Mouse (Mus musculus) heart, embryonic 11.5 days (tissue): ENCODE results near the gene Tcf7l1. TPM values are rescaled to one million over a fixed set of nuclear protein-coding genes. Genes with fewer than 3 reads are reported as not detected.

ENCODE experiments used
- ATAC-seq: fragments of 200-750 bp; cut with Nextera tagmentation; replicated peaks from 2 replicates; pipeline ENCODE4 v1.8.0; 2017; ENCODE audit warnings: moderate library complexity; ENCODE audit not compliant: insufficient number of reproducible peaks, low FRiP score, low TSS enrichment
- H3K27ac ChIP-seq: fragments of 300-500 bp; sonication (generic); 2 replicates; pipeline ENCODE4 v1.5.1; 2014; ENCODE audit warnings: mild to moderate bottlenecking, low read depth, low read length
- H3K27me3 ChIP-seq: fragments of 300-500 bp; sonication (generic); 2 replicates; pipeline ENCODE4 v1.6.1; 2014; ENCODE audit warnings: mild to moderate bottlenecking, low read length, mixed read lengths; ENCODE audit not compliant: control insufficient read depth, insufficient read depth
- H3K36me3 ChIP-seq: fragments of 300-500 bp; sonication (generic); 2 replicates; pipeline ENCODE4 v1.6.1; 2014; ENCODE audit warnings: mild to moderate bottlenecking, low read length, moderate library complexity, mixed read lengths; ENCODE audit not compliant: control insufficient read depth, insufficient read depth
- H3K4me1 ChIP-seq: fragments of 300-500 bp; sonication (generic); 2 replicates; pipeline ENCODE4 v1.6.1; 2014; ENCODE audit warnings: low read length; ENCODE audit not compliant: control insufficient read depth, insufficient read depth
- H3K4me2 ChIP-seq: fragments of 300-500 bp; sonication (generic); 2 replicates; pipeline ENCODE4 v1.6.1; 2014; ENCODE audit warnings: mild to moderate bottlenecking, moderate library complexity
- H3K4me3 ChIP-seq: fragments of 300-500 bp; sonication (generic); 2 replicates; pipeline ENCODE4 v1.5.1; 2014; ENCODE audit warnings: low read depth, low read length
- H3K9ac ChIP-seq: fragments of 300-500 bp; sonication (generic); 2 replicates; pipeline ENCODE4 v1.6.1; 2014; ENCODE audit warnings: mild to moderate bottlenecking, low read depth, low read length, moderate library complexity
- H3K9me3 ChIP-seq: fragments of 300-500 bp; sonication (generic); replicated peaks from 2 replicates; pipeline ENCODE4 v1.6.1; 2016; ENCODE audit warnings: low read length; ENCODE audit not compliant: control insufficient read depth
- whole genome bisulfite sequencing: fragments of 180-500 bp; shearing (Covaris S2); extraction: QIAGEN DNeasy Blood & Tissue Kit; methylation state at CpG from one replicate; pipeline ENCODE4 v1.1.7; 2014; ENCODE audit not compliant: insufficient replicate concordance; 5-methylcytosine and 5-hydroxymethylcytosine counted together
- polyA plus RNA-seq: library from polyadenylated mRNA; unstranded; fragments of >200 nt; fragmentation: Nextera tagmentation; extraction: Ambion mirVana; gene quantifications from 2 replicates; pipeline ENCODE4 v1.2.1, GENCODE M21; 2014

The Tcf7l1 gene
- polyA plus RNA-seq, 1 experiment from 2014 or later = 15.7 TPM

DNA sequence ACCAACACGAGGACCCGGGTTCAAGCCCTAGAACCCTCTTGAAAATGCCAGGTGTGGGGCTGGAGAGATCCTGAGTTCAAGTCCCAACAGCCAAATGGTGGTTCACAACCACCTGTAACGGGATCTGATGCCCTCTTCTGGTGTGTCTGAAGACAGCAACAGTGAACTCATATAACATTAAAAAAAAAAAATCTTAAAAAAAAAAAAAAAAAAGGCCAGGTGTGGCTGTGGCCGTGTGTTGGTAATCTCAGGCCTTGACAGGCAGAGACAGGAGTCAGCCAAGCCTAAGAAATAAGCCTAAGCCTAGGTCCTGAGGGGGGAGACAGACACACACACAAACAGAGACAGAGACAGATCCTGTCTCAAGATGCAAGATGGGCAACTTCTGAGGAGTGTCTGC is 56.9 kb downstream of the Tcf7l1 start:
- no peak for ATAC-seq
- Histone ChIP-seq H3K36me3 (no peaks in the 10 kb centered on the region), H3K27me3 (no peaks in the 10 kb centered on the region), H3K4me1 (peaks cover 24% of the 10 kb centered on the region), H3K9ac (no peak overlapping the region), H3K4me2 (no peak overlapping the region), H3K27ac (no peak overlapping the region), H3K9me3 (peaks cover 3% of the 10 kb centered on the region), H3K4me3 (no peak overlapping the region)
- 74% methylated on average over 4 of the region's 4 CpGs for WGBS

DNA sequence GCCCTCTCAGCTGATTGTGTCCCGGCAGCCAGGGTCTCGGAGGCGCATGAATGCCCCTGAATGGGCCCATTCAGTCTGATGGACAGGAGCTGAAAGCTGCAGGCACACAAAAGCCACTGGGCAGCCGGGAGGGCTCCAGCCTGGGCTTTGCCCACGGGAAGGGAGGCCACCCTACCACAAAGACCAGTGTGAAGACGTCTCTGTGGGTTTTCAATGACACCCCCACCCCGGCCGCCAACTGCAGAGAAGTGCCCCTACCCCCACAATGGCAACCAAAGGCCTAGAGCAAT is 58.5 kb downstream of the Tcf7l1 start:
- no peak overlapping the region for H3K4me3 ChIP-seq
- H3K9me3 ChIP-seq = peaks cover 3% of the 10 kb centered on the region
- no peak for ATAC-seq
- H3K27ac ChIP-seq = peak overlapping the region; percentile 10; the same call in 1 of the 2 replicates
- no peaks in the 10 kb centered on the region for H3K27me3 ChIP-seq
- H3K9ac ChIP-seq = no peak overlapping the region
- H3K4me2 ChIP-seq = no peak overlapping the region
- WGBS = 48% methylated on average over 8 of the region's 8 CpGs
- H3K4me1 ChIP-seq = peaks cover 18% of the 10 kb centered on the region
- H3K36me3 ChIP-seq = no peaks in the 10 kb centered on the region

DNA sequence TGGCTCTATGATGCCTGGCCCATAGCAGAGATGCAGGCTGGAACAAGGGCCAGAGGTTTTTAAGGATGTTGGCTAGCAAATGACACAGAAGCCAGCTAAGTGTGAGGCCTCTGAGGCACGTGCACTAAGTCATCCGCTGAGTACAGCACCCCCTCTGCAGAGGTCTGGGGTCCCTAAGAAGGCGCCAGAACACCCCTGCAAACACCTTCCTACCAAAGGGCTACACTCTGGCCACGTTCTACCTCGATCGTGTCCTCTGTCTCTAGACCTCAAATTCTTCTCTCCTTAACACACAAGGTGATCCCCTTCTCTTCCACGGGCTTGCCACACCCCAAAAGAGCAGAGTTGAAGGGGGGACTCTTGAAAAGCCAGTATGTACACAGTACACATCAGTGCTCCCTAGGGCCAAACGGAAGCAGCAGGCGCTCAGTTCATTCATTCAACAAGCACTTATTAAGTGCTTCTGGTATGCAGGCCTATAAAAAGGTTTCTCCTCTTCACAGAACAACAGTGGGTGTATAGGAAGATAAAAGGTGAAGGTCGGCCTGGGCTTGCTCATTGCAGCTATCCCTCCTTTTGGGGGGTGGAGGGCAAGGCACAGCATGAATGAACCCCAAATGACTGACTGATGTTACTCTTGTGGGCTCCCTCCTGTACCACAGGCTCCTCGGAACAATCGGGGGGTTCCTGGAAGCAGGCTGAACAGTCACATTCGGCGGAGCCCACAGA is 59.1 kb downstream of the Tcf7l1 start:
- Histone ChIP-seq H3K27me3 (no peaks in the 10 kb centered on the region), H3K9me3 (peaks cover 3% of the 10 kb centered on the region), H3K4me3 (no peak overlapping the region), H3K36me3 (no peaks in the 10 kb centered on the region), H3K4me2 (no peak overlapping the region), H3K27ac (peak overlapping the region; percentile 10; the same call in 1 of the 2 replicates), H3K4me1 (peaks cover 13% of the 10 kb centered on the region), H3K9ac (no peak overlapping the region)
- WGBS = 67% methylated on average over 14 of the region's 14 CpGs
- ATAC-seq = no peak

DNA sequence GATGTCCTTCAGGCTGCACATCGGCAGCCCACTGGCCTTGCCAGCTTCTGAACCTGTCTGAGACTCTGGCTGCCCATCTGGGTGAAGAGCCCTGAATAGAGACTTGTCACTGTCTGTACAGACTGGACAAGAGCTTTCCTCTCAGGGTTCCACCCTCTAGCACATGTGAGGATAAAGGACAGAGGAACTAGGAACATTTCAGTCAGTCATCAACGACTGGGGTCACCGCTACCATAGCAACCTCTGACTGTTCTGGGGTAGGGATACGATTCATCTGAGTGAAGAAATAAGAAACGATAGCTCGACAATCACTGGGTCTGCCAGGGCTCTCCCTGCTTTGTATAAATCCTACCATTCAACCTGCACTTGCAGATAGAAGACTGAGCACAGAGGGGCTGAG is 61.2 kb downstream of the Tcf7l1 start:
- WGBS = 66% methylated on average over 6 of the region's 6 CpGs
- H3K9ac ChIP-seq = no peak overlapping the region
- H3K4me3 ChIP-seq = no peak overlapping the region
- H3K9me3 ChIP-seq = peaks cover 1% of the 10 kb centered on the region
- H3K27ac ChIP-seq = no peak overlapping the region
- H3K4me1 ChIP-seq = peaks cover 14% of the 10 kb centered on the region
- no peak overlapping the region for H3K4me2 ChIP-seq
- ATAC-seq = no peak
- H3K36me3 ChIP-seq = no peaks in the 10 kb centered on the region
- H3K27me3 ChIP-seq = no peaks in the 10 kb centered on the region

DNA sequence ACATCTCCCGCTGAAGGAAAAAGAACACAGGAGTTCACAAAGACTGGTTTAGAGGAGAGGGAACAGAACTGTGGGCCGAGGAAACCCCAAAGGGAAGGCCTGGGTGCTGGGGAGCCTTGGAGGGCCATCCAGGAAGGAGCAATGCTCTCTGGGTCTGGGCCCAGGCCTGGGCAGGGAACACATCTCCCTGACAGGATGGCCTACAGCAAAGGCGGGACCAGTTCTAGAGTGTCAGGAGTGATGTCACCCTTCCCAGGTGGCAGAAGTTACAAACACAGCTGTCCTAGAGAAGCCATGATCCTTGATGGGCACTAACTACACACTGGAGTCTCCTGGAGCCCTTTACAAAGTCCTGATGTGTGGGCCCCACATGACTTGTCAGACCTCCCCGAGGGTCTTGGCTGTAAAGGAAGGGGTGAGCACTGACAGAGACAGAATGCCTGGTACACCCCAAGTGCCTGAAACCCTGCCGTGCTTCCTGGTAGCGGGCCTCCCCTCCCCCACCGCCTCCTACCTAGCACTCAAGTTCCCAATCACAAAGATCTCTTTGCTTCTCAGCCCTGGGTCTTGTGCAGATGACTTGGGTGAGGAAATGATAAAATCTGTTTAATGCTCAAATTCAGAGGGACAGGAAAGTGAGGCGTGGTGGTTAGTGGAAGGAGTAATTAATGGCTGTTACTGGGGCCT is 64.4 kb downstream of the Tcf7l1 start:
- no peak for ATAC-seq
- Histone ChIP-seq H3K4me2 (no peak overlapping the region), H3K9ac (no peak overlapping the region), H3K9me3 (no peaks in the 10 kb centered on the region), H3K27me3 (no peaks in the 10 kb centered on the region), H3K4me1 (peaks cover 5% of the 10 kb centered on the region), H3K4me3 (no peak overlapping the region), H3K27ac (no peak overlapping the region), H3K36me3 (no peaks in the 10 kb centered on the region)
- 41% methylated on average over 8 of the region's 8 CpGs for WGBS

DNA sequence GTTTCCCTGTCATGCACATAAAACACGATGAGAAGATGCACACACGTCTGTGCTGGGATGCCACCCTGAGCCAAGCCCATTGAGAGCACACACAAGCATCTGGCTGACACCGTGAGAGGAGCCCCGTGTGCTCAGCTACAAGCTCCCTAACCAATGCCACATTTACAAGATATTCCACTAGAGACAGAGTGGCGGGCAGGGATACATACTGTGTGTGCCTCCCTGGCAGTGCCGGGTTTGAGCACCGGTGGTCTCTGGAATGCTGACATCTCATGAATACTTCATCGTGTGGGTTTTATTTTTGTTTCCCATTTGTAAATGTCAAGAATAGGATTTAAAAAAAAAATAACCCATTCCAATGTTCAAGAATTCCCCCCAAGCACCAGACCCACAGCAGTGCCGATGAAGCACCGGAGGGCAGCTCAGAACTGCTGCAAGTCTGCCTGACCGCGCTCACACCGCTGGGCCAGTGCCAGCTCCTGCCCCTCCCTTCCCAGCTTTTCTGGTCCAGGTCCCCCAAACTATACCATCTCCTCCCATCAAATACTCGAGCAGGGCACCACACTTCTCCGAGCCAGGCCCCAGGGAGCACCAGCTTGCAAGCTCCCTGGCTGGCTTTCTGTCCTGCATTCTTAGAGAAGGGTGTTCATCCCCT is 65.2 kb downstream of the Tcf7l1 start:
- H3K4me3 ChIP-seq = no peak overlapping the region
- no peaks in the 10 kb centered on the region for H3K36me3 ChIP-seq
- H3K4me2 ChIP-seq = no peak overlapping the region
- H3K9me3 ChIP-seq = no peaks in the 10 kb centered on the region
- WGBS = 79% methylated on average over 15 of the region's 15 CpGs
- peaks cover 4% of the 10 kb centered on the region; the same call in 1 of the 2 replicates for H3K4me1 ChIP-seq
- no peaks in the 10 kb centered on the region for H3K27me3 ChIP-seq
- no peak overlapping the region for H3K9ac ChIP-seq
- ATAC-seq = no peak
- H3K27ac ChIP-seq = no peak overlapping the region; the same call in 1 of the 2 replicates

DNA sequence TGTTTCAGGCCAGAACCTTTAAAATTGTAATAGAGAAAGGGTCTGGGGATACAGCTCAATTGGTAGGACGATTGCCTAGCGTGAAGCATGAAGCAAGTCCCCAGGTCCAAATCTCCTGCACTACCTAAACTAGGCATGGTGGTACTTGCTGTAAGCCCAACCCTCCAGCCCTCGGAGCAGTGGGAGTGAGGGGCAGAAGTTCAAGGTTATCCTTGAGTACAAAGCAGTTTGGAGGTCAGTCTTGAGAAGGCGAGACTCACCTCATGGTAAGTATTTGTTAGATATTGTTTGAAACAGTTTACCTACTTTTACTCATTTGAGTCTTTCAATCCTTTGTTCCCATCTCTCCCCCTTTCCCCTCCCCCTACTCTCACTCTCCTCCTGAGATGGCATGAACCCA is 65.9 kb downstream of the Tcf7l1 start:
- Histone ChIP-seq H3K27me3 (no peaks in the 10 kb centered on the region), H3K4me2 (no peak overlapping the region), H3K9me3 (no peaks in the 10 kb centered on the region), H3K4me1 (peaks cover 4% of the 10 kb centered on the region; the same call in 1 of the 2 replicates), H3K36me3 (no peaks in the 10 kb centered on the region), H3K27ac (no peak overlapping the region), H3K9ac (no peak overlapping the region), H3K4me3 (no peak overlapping the region)
- ATAC-seq = no peak
- whole genome bisulfite sequencing = 82% methylated on average over 4 of the region's 4 CpGs

DNA sequence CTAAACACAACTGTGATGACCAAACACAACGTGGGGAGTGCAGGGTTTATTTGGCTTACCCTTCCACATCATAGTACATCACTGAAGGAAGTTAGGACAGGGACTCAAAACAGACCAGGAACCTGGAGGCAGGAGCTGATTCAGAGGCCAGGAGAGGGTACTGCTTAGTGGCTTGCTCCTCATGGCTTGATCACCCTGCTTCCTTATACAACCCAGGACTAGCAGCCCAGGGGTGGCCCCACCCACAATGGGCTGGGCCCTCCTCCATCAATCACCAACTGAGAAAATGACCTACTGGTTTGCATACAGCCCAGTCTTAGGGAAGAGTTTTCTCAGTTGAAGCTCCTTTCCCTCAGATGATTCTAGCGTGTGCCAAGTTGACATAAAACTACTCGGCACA is 68.2 kb downstream of the Tcf7l1 start:
- no peak overlapping the region for H3K27ac ChIP-seq
- WGBS = 77% methylated on average over 3 of the region's 3 CpGs
- no peaks in the 10 kb centered on the region for H3K27me3 ChIP-seq
- ATAC-seq = no peak
- no peak overlapping the region for H3K4me3 ChIP-seq
- H3K36me3 ChIP-seq = peaks cover 3% of the 10 kb centered on the region; the same call in 1 of the 2 replicates
- peaks cover 4% of the 10 kb centered on the region; the same call in 1 of the 2 replicates for H3K4me1 ChIP-seq
- H3K9ac ChIP-seq = no peak overlapping the region
- H3K4me2 ChIP-seq = no peak overlapping the region
- H3K9me3 ChIP-seq = no peaks in the 10 kb centered on the region
